Mouse (Mus musculus): ENCODE measurements around the gene Ocel1. TPM values are rescaled to one million over a fixed set of nuclear protein-coding genes. Genes with fewer than 3 reads are reported as not detected.
"Not testable (repeated sequence)": the region's sequence is repeated elsewhere in the genome, so short reads cannot be mapped to it uniquely, and the experiment has no call there.

Ocel1 gene
- polyA plus RNA-seq (2014; fragmentation: Nextera tagmentation; extraction: Ambion mirVana), result 4.2 and 4.3 TPM in 2 replicates

DNA sequence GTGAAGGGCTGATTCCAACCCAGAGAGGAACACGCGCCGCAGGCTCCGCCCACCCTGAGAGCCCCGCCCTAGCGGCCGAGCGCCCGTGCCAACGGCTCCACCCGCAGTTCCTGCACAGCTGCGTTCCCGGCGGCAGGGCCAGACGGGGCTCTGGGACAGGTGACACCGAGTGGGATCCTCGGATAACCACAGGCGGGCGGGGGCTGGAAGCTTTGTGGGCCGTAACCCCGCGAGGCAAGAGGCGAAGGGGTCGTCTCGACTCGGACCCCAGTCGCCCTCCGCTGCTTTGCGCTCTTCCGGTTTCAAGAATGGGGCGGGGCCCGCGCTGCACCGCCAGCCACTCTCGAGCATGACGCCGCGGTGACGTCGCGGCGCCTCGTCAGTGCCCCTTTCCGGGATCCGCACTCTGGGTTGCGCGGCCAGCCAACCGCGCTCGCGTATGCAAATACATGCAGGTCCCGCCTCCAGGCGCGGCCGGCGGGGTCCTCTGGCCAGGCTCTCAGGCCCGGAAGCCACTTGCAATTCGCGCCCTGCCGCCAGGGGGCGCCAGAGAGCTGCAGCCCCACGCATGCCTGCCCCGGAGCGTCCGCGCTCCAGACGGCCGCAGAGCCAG is at the start of gene Ocel1:
TSS of gene Ocel1 (plus strand) at position 63 of the 613 bp plus-strand sequence.
- H3K4me3 ChIP-seq (replicated peaks; ENCODE audit: low read depth, low read length), result peak within 1 kb of the TSS; percentile 68
- ATAC-seq (ENCODE audit: low FRiP score, low TSS enrichment), result peak; percentile 87
- peak within 1 kb of the TSS; percentile 60 for H3K9ac ChIP-seq (replicated peaks; ENCODE audit: low read length)
- DNase-seq, result peak; percentile 99
- no peaks in the 10 kb centered on the region for H3K9me3 ChIP-seq (ENCODE audit: control insufficient read depth, low read length)
- H3K27me3 ChIP-seq (ENCODE audit: control insufficient read depth, insufficient read depth, low read length), result no peaks in the 10 kb centered on the region
- peaks cover 19% of the 10 kb centered on the region; the same call in 1 of the 2 replicates for H3K36me3 ChIP-seq (ENCODE audit: control insufficient read depth, insufficient read depth, low read length)
- peak within 1 kb of the TSS; percentile 56 for H3K4me2 ChIP-seq (ENCODE audit: low read length)
- WGBS, result under 1% methylated on average over 68 of the region's 68 CpGs
- H3K27ac ChIP-seq (replicated peaks; ENCODE audit: low read depth, low read length), result peak within 1 kb of the TSS; percentile 78
- H3K4me1 ChIP-seq (ENCODE audit: control insufficient read depth, insufficient read depth, low read length), result peaks cover 20% of the 10 kb centered on the region

GRCm38 (mm10) chr8:71322939-71323338 is 48.2 kb upstream of the Ocel1 start:
- DNase-seq (no peak), ATAC-seq (ENCODE audit: low FRiP score, low TSS enrichment) (no peak)
- H3K27ac ChIP-seq (replicated peaks; ENCODE audit: low read depth, low read length), result no peak overlapping the region
- H3K9me3 ChIP-seq (ENCODE audit: control insufficient read depth, low read length), result no peaks in the 10 kb centered on the region
- H3K27me3 ChIP-seq (ENCODE audit: control insufficient read depth, insufficient read depth, low read length), result no peaks in the 10 kb centered on the region
- H3K36me3 ChIP-seq (ENCODE audit: control insufficient read depth, insufficient read depth, low read length), result peaks cover 53% of the 10 kb centered on the region
- H3K4me1 ChIP-seq (ENCODE audit: control insufficient read depth, insufficient read depth, low read length), result no peaks in the 10 kb centered on the region
- no peak overlapping the region for H3K4me3 ChIP-seq (replicated peaks; ENCODE audit: low read depth, low read length)
- 94% methylated on average over 3 of the region's 3 CpGs for WGBS
- H3K4me2 ChIP-seq (ENCODE audit: low read length), result no peak overlapping the region
- no peak overlapping the region for H3K9ac ChIP-seq (replicated peaks; ENCODE audit: low read length)

DNA sequence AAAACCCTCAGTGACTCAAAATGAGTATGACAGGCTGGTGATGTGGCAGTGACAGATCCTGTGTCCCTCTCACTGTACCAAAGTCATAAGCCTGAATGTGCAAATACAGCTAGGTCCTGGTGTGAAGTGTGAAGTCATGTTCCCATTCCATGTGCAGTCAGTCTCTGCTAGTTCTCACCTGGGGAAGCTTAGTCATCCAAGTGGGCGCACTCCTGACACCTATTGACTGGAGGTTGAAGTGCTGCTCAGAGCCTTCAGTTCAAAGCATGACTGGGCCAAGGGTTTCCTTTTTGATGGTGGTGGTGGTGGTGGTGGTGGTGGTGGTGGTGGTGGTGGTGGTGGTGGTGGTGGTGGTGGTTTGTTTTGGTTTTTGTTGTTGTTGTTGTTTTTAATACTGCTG is 46.2 kb upstream of the Ocel1 start:
- Histone ChIP-seq H3K27ac (replicated peaks; ENCODE audit: low read depth, low read length) (no peak overlapping the region), H3K27me3 (ENCODE audit: control insufficient read depth, insufficient read depth, low read length) (no peaks in the 10 kb centered on the region), H3K4me2 (ENCODE audit: low read length) (no peak overlapping the region), H3K4me3 (replicated peaks; ENCODE audit: low read depth, low read length) (no peak overlapping the region), H3K9me3 (ENCODE audit: control insufficient read depth, low read length) (no peaks in the 10 kb centered on the region), H3K36me3 (ENCODE audit: control insufficient read depth, insufficient read depth, low read length) (peaks cover 72% of the 10 kb centered on the region), H3K4me1 (ENCODE audit: control insufficient read depth, insufficient read depth, low read length) (no peaks in the 10 kb centered on the region), H3K9ac (replicated peaks; ENCODE audit: low read length) (no peak overlapping the region)
- ATAC-seq (ENCODE audit: low FRiP score, low TSS enrichment) (no peak), DNase-seq (peak; percentile 20)
- 92% methylated on average over 1 of the region's 1 CpGs for WGBS

DNA sequence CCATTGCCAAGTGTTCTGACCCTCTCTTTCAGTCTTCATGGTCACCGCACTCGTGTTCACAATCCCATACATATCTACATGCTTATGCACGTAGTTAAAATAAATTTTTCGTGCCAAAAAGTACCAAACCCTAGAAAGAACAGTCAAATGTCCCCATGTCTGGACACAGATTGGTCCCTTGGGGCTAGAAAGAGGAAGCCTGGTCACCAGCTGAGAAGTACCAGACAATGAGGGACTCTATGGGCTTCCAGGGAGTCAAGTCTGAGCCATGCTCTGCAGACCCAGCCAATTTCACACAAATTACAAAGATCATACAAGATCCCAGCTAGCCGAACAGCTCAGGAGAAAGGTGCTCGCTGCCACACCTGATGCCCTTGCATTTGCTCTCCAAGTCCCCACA is 33.3 kb upstream of the Ocel1 start:
- not testable (repeated sequence) for H3K4me2 ChIP-seq (ENCODE audit: low read length); H3K4me3 ChIP-seq (replicated peaks; ENCODE audit: low read depth, low read length); H3K27me3 ChIP-seq (ENCODE audit: control insufficient read depth, insufficient read depth, low read length); DNase-seq; H3K27ac ChIP-seq (replicated peaks; ENCODE audit: low read depth, low read length); H3K9ac ChIP-seq (replicated peaks; ENCODE audit: low read length); H3K4me1 ChIP-seq (ENCODE audit: control insufficient read depth, insufficient read depth, low read length); H3K9me3 ChIP-seq (ENCODE audit: control insufficient read depth, low read length); ATAC-seq (ENCODE audit: low FRiP score, low TSS enrichment)
- WGBS, result 97% methylated on average over 6 of the region's 6 CpGs
- H3K36me3 ChIP-seq (ENCODE audit: control insufficient read depth, insufficient read depth, low read length), result peaks cover 64% of the 10 kb centered on the region

DNA sequence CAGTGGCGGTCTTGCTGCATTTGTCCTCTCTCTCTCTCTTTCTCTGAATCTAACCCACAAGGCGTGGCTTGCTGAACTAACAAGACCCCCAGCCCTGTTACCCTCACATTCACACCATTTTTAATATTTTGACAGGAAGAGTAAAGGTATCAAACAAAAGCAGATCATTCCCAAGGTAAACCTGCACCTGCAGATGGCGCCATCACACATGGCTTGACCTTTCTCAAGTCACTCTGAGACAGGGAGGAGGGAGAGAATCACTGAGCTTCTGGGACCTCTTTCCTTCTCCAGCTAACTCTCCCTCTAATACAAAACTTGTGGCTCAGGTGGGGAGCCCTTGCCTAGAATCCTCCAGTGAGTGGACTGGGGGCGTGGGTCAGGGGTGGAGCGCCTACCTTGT is 30.5 kb upstream of the Ocel1 start:
- Histone ChIP-seq H3K4me2 (ENCODE audit: low read length) (no peak overlapping the region), H3K27me3 (ENCODE audit: control insufficient read depth, insufficient read depth, low read length) (no peaks in the 10 kb centered on the region), H3K4me3 (replicated peaks; ENCODE audit: low read depth, low read length) (no peak overlapping the region), H3K36me3 (ENCODE audit: control insufficient read depth, insufficient read depth, low read length) (peaks cover 74% of the 10 kb centered on the region), H3K4me1 (ENCODE audit: control insufficient read depth, insufficient read depth, low read length) (no peaks in the 10 kb centered on the region), H3K9me3 (ENCODE audit: control insufficient read depth, low read length) (no peaks in the 10 kb centered on the region), H3K27ac (replicated peaks; ENCODE audit: low read depth, low read length) (no peak overlapping the region), H3K9ac (replicated peaks; ENCODE audit: low read length) (no peak overlapping the region)
- WGBS, result 81% methylated on average over 5 of the region's 5 CpGs
- no peak for ATAC-seq (ENCODE audit: low FRiP score, low TSS enrichment)
- DNase-seq, result peak; percentile 60

GRCm38 (mm10) chr8:71346581-71346980 is 24.5 kb upstream of the Ocel1 start:
- Histone ChIP-seq H3K9ac (replicated peaks; ENCODE audit: low read length) (no peak overlapping the region), H3K9me3 (ENCODE audit: control insufficient read depth, low read length) (no peaks in the 10 kb centered on the region), H3K4me3 (replicated peaks; ENCODE audit: low read depth, low read length) (no peak overlapping the region), H3K27me3 (ENCODE audit: control insufficient read depth, insufficient read depth, low read length) (no peaks in the 10 kb centered on the region), H3K27ac (replicated peaks; ENCODE audit: low read depth, low read length) (no peak overlapping the region), H3K36me3 (ENCODE audit: control insufficient read depth, insufficient read depth, low read length) (peaks cover 93% of the 10 kb centered on the region), H3K4me1 (ENCODE audit: control insufficient read depth, insufficient read depth, low read length) (no peaks in the 10 kb centered on the region), H3K4me2 (ENCODE audit: low read length) (no peak overlapping the region)
- ATAC-seq (ENCODE audit: low FRiP score, low TSS enrichment) (no peak), DNase-seq (no peak)
- WGBS, result 86% methylated on average over 1 of the region's 1 CpGs

GRCm38 (mm10) chr8:71351117-71351516 is 20.0 kb upstream of the Ocel1 start:
- H3K9me3 ChIP-seq (ENCODE audit: control insufficient read depth, low read length), result no peaks in the 10 kb centered on the region
- no peak overlapping the region for H3K4me3 ChIP-seq (replicated peaks; ENCODE audit: low read depth, low read length)
- WGBS, result 80% methylated on average over 3 of the region's 3 CpGs
- peaks cover 97% of the 10 kb centered on the region for H3K36me3 ChIP-seq (ENCODE audit: control insufficient read depth, insufficient read depth, low read length)
- no peak for ATAC-seq (ENCODE audit: low FRiP score, low TSS enrichment)
- H3K27me3 ChIP-seq (ENCODE audit: control insufficient read depth, insufficient read depth, low read length), result no peaks in the 10 kb centered on the region
- H3K4me1 ChIP-seq (ENCODE audit: control insufficient read depth, insufficient read depth, low read length), result no peaks in the 10 kb centered on the region
- DNase-seq, result no peak
- no peak overlapping the region for H3K4me2 ChIP-seq (ENCODE audit: low read length)
- no peak overlapping the region for H3K9ac ChIP-seq (replicated peaks; ENCODE audit: low read length)
- no peak overlapping the region for H3K27ac ChIP-seq (replicated peaks; ENCODE audit: low read depth, low read length)

DNA sequence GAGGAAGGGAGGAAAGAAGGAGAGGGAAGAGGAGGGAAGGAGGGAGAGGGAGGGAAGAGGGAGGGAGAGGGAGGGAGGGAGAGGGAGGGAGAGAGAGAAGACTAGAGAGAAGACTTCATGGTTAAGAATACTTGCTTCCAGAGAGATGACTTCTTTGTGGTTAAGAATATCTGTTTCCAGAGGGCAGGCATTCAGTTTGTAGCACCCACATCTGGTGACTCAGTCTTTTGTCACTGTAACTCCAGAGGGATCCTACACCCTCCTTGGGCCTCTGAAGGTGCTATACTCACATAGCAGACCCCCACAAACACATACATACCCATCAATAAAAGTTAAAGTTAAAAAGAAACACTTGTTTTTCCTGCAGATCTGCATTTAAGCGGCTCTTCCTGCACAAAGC is 19.6 kb upstream of the Ocel1 start:
- WGBS, result 88% methylated on average over 1 of the region's 1 CpGs
- Histone ChIP-seq H3K4me2 (ENCODE audit: low read length) (no peak overlapping the region), H3K9me3 (ENCODE audit: control insufficient read depth, low read length) (no peaks in the 10 kb centered on the region), H3K27ac (replicated peaks; ENCODE audit: low read depth, low read length) (no peak overlapping the region), H3K9ac (replicated peaks; ENCODE audit: low read length) (no peak overlapping the region), H3K4me3 (replicated peaks; ENCODE audit: low read depth, low read length) (no peak overlapping the region), H3K27me3 (ENCODE audit: control insufficient read depth, insufficient read depth, low read length) (no peaks in the 10 kb centered on the region), H3K36me3 (ENCODE audit: control insufficient read depth, insufficient read depth, low read length) (peaks cover 97% of the 10 kb centered on the region), H3K4me1 (ENCODE audit: control insufficient read depth, insufficient read depth, low read length) (no peaks in the 10 kb centered on the region)
- no peak for DNase-seq
- no peak for ATAC-seq (ENCODE audit: low FRiP score, low TSS enrichment)

DNA sequence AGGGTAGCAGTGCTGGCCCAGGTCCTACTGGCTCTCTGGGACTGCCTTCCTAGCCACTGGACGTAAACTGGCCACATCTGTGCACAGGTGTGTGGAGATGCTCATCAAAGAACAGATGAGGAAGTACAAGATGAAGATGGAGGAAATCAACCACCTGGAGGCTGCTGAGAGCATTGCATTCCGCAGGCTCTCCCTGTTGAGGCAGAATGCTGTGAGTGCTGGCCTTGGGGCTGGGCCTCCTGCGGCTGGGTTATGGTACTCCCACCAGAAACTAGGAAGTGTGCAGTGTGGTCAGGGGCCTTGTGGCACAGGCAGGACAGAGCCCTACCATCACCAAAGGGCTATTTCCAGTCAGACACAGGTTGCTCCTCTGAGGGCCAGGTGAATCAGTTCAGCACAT is 13.1 kb upstream of the Ocel1 start:
- Histone ChIP-seq H3K4me1 (ENCODE audit: control insufficient read depth, insufficient read depth, low read length) (no peaks in the 10 kb centered on the region), H3K4me3 (replicated peaks; ENCODE audit: low read depth, low read length) (no peak overlapping the region), H3K27me3 (ENCODE audit: control insufficient read depth, insufficient read depth, low read length) (no peaks in the 10 kb centered on the region), H3K9me3 (ENCODE audit: control insufficient read depth, low read length) (no peaks in the 10 kb centered on the region), H3K27ac (replicated peaks; ENCODE audit: low read depth, low read length) (no peak overlapping the region), H3K9ac (replicated peaks; ENCODE audit: low read length) (no peak overlapping the region), H3K36me3 (ENCODE audit: control insufficient read depth, insufficient read depth, low read length) (peaks cover 84% of the 10 kb centered on the region), H3K4me2 (ENCODE audit: low read length) (no peak overlapping the region)
- 86% methylated on average over 3 of the region's 3 CpGs for WGBS
- ATAC-seq (ENCODE audit: low FRiP score, low TSS enrichment) (no peak), DNase-seq (no peak)
